Mouse (Mus musculus) hindbrain, embryonic 13.5 days (tissue): ENCODE results near the gene Cryab. TPM values are rescaled to one million over a fixed set of nuclear protein-coding genes. Genes with fewer than 3 reads are reported as not detected.

Experiments used
- ATAC-seq: fragments of 200-750 bp; cut with Nextera tagmentation; 2 replicates; pipeline ENCODE4 v1.8.0; 2017; ENCODE audit warnings: moderate TSS enrichment; ENCODE audit not compliant: low FRiP score
- H3K27ac ChIP-seq: fragments of 300-500 bp; sonication (generic); 2 replicates; pipeline ENCODE4 v1.5.1; 2015; ENCODE audit warnings: inconsistent platforms, mild to moderate bottlenecking, moderate library complexity
- H3K27me3 ChIP-seq: fragments of 300-500 bp; sonication (generic); 2 replicates; pipeline ENCODE4 v1.6.1; 2015; ENCODE audit warnings: mild to moderate bottlenecking, inconsistent platforms
- H3K36me3 ChIP-seq: fragments of 300-500 bp; sonication (generic); 2 replicates; pipeline ENCODE4 v1.6.1; 2015; ENCODE audit warnings: mild to moderate bottlenecking, inconsistent platforms
- H3K4me1 ChIP-seq: fragments of 300-500 bp; sonication (generic); replicated peaks from 2 replicates; pipeline ENCODE4 v1.6.1; 2015; ENCODE audit warnings: inconsistent platforms
- H3K4me2 ChIP-seq: fragments of 300-500 bp; sonication (generic); 2 replicates; pipeline ENCODE4 v1.6.1; 2015; ENCODE audit warnings: inconsistent platforms, mild to moderate bottlenecking, moderate library complexity
- H3K4me3 ChIP-seq: fragments of 300-500 bp; sonication (generic); 2 replicates; pipeline ENCODE4 v1.5.1; 2015; ENCODE audit warnings: mild to moderate bottlenecking, inconsistent platforms
- H3K9ac ChIP-seq: fragments of 300-500 bp; sonication (generic); 2 replicates; pipeline ENCODE4 v1.6.1; 2015; ENCODE audit warnings: mild to moderate bottlenecking, inconsistent platforms
- H3K9me3 ChIP-seq: fragments of 300-500 bp; sonication (generic); 2 replicates; pipeline ENCODE4 v1.6.1; 2016; ENCODE audit warnings: inconsistent platforms
- WGBS: fragments of 180-500 bp; shearing (Covaris S2); methylation state at CpG from one replicate; pipeline ENCODE4 v1.1.7; 2015; 5-methylcytosine and 5-hydroxymethylcytosine counted together
- polyA plus RNA-seq: library from polyadenylated mRNA; unstranded; fragments of >200 nt; fragmentation: Nextera tagmentation; extraction: Ambion mirVana; gene quantifications from 2 replicates; pipeline ENCODE4 v1.2.1, GENCODE M21; 2015

The Cryab gene
- polyA plus RNA-seq, 1 experiment from 2014 or later, result 11.3 TPM

DNA sequence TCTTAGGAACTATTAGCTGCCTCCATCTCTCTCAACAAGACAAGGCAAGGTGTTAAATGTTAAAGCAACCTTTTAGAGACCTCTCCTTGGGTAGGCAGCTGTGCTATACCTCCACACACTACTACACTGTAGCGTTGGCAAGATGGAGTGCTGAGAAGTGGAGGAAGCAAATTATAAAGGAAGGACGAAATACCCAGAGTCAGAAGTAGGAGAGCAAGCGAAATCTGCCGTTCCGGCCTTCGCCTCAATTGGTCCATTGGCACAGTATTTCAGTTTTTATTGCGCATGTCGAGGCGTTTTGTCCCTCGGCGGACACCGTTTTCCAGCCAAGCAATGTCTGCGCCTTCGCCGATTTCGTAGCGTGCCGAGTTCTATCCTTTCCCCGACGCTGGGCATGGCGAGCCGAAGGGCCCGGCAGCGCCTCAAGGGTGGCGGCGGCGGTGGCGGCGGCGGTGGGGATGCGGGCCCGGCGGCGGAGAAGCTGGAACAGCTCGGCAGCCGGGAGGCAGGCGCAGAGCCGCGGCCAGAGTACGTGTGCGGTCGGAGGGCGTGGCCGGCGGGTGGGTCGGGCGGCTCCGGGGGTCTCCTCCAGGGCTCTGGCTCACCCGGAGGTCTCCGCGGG is 24.0 kb downstream of the Cryab start, which contains the start of the genes Alg9 and 1110032A03Rik:
Gene Alg9, plus strand, starts transcription at position 29 of the 622 bp plus-strand sequence.
Gene 1110032A03Rik, minus strand, starts transcription at position 530 of the 622 bp plus-strand sequence.
- H3K9me3 ChIP-seq, result no peaks in the 10 kb centered on the region
- H3K27me3 ChIP-seq, result no peaks in the 10 kb centered on the region
- peak within 1 kb of the TSS; percentile 93 for H3K27ac ChIP-seq
- H3K9ac ChIP-seq, result peak within 1 kb of the TSS; percentile 93
- H3K4me2 ChIP-seq, result peak within 1 kb of the TSS; percentile 71
- H3K4me1 ChIP-seq, result peaks cover 26% of the 10 kb centered on the region
- peak within 1 kb of the TSS; percentile 82 for H3K4me3 ChIP-seq
- H3K36me3 ChIP-seq, result peaks cover 32% of the 10 kb centered on the region
- WGBS, result under 1% methylated on average over 51 of the region's 51 CpGs
- peak; percentile 88 for ATAC-seq

- Histone ChIP-seq H3K9ac (peak overlapping the region; percentile 93), H3K4me3 (peak overlapping the region; percentile 82), H3K4me2 (peak overlapping the region; percentile 71), H3K9me3 (no peaks in the 10 kb centered on the region), H3K36me3 (peaks cover 36% of the 10 kb centered on the region), H3K27me3 (no peaks in the 10 kb centered on the region), H3K27ac (peak overlapping the region; percentile 93), H3K4me1 (peaks cover 26% of the 10 kb centered on the region)
- ATAC-seq, result peak; percentile 67
- under 1% methylated on average over 30 of the region's 30 CpGs for WGBS
These were observed 24.6 kb downstream of the Cryab start for GRCm38 (mm10) chr9:50775662-50776126.

GRCm38 (mm10) chr9:50776162-50776760 is 25.1 kb downstream of the Cryab start:
- Histone ChIP-seq H3K9me3 (no peaks in the 10 kb centered on the region), H3K27me3 (no peaks in the 10 kb centered on the region), H3K4me3 (peak overlapping the region; percentile 82), H3K9ac (peak overlapping the region; percentile 93), H3K4me1 (peaks cover 26% of the 10 kb centered on the region), H3K27ac (peak overlapping the region; percentile 93; the same call in 1 of the 2 replicates), H3K4me2 (peak overlapping the region; percentile 71), H3K36me3 (peaks cover 39% of the 10 kb centered on the region)
- ATAC-seq, result no peak
- 76% methylated on average over 11 of the region's 11 CpGs for WGBS

GRCm38 (mm10) chr9:50782155-50782554 is 31.0 kb downstream of the Cryab start:
- 70% methylated on average over 2 of the region's 2 CpGs for WGBS
- no peak overlapping the region for H3K4me2 ChIP-seq
- ATAC-seq, result no peak
- H3K27me3 ChIP-seq, result no peaks in the 10 kb centered on the region
- no peak overlapping the region for H3K27ac ChIP-seq
- no peaks in the 10 kb centered on the region for H3K4me1 ChIP-seq
- H3K9ac ChIP-seq, result no peak overlapping the region
- H3K4me3 ChIP-seq, result no peak overlapping the region
- no peaks in the 10 kb centered on the region for H3K9me3 ChIP-seq
- H3K36me3 ChIP-seq, result peaks cover 86% of the 10 kb centered on the region

- no peak overlapping the region for H3K4me2 ChIP-seq
- ATAC-seq, result no peak
- no peak overlapping the region for H3K9ac ChIP-seq
- no peaks in the 10 kb centered on the region for H3K27me3 ChIP-seq
- no peaks in the 10 kb centered on the region for H3K9me3 ChIP-seq
- H3K4me1 ChIP-seq, result no peaks in the 10 kb centered on the region
- no peak overlapping the region for H3K27ac ChIP-seq
- 89% methylated on average over 3 of the region's 3 CpGs for WGBS
- H3K4me3 ChIP-seq, result no peak overlapping the region
- peaks cover 69% of the 10 kb centered on the region for H3K36me3 ChIP-seq
These were observed 44.1 kb downstream of the Cryab start for GRCm38 (mm10) chr9:50795266-50795665.

- no peak for ATAC-seq
- Histone ChIP-seq H3K4me3 (no peak overlapping the region), H3K27me3 (no peaks in the 10 kb centered on the region), H3K27ac (no peak overlapping the region), H3K9me3 (no peaks in the 10 kb centered on the region), H3K4me1 (no peaks in the 10 kb centered on the region), H3K9ac (no peak overlapping the region), H3K36me3 (peaks cover 72% of the 10 kb centered on the region), H3K4me2 (no peak overlapping the region)
- WGBS, result 87% methylated on average over 8 of the region's 8 CpGs
These were observed 45.7 kb downstream of the Cryab start for GRCm38 (mm10) chr9:50796776-50797175.

DNA sequence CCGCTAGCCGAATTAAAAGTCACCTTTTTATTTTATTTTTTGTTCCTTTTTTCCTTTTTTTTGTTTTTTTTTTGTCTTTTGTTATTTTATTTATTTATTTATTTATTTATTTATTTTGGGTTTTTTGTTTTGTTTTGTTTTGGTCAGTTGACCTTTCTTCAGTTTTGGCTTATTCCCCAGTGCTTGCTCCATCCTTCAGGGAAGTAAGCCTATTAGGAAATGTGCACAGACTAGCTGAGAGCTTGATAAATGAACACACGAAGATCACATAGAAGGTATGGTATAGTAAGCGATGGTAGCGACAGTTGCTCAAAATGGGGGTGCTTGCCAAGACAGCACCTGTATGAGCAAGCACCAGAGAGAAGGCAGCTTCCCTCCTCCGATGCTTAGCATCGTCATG is 46.5 kb downstream of the Cryab start:
- Histone ChIP-seq H3K4me1 (no peaks in the 10 kb centered on the region), H3K36me3 (peaks cover 71% of the 10 kb centered on the region), H3K27ac (no peak overlapping the region), H3K4me2 (no peak overlapping the region), H3K27me3 (no peaks in the 10 kb centered on the region), H3K9ac (no peak overlapping the region), H3K9me3 (no peaks in the 10 kb centered on the region), H3K4me3 (no peak overlapping the region)
- no peak for ATAC-seq
- whole genome bisulfite sequencing, result 97% methylated on average over 7 of the region's 7 CpGs

DNA sequence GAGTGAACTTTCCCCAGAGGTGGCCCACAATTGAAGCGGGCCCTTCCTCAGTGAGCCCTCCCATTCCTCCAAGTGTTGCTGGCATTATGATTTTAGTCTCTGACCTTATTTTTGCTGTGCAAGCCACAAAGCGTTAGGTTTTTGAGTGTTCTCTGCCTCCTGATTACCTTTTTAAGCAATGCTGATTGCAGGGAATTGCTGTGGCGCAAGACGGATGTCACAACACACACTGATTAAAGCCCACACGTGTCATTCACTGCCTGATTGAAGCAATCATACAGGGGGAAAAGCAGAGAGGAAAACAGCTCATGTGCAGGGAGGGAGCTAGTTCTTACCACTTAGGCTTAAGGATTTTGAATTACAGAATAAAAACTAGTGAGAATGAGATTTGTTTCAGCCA is 47.2 kb downstream of the Cryab start:
- no peak overlapping the region for H3K27ac ChIP-seq
- no peaks in the 10 kb centered on the region for H3K4me1 ChIP-seq
- H3K36me3 ChIP-seq, result peaks cover 75% of the 10 kb centered on the region
- whole genome bisulfite sequencing, result 86% methylated on average over 5 of the region's 5 CpGs
- no peaks in the 10 kb centered on the region for H3K9me3 ChIP-seq
- ATAC-seq, result no peak
- H3K9ac ChIP-seq, result no peak overlapping the region
- H3K4me2 ChIP-seq, result no peak overlapping the region
- H3K27me3 ChIP-seq, result no peaks in the 10 kb centered on the region
- H3K4me3 ChIP-seq, result no peak overlapping the region

- H3K4me1 ChIP-seq, result no peaks in the 10 kb centered on the region
- H3K4me3 ChIP-seq, result no peak overlapping the region
- H3K9ac ChIP-seq, result no peak overlapping the region
- H3K4me2 ChIP-seq, result no peak overlapping the region
- H3K36me3 ChIP-seq, result peaks cover 76% of the 10 kb centered on the region
- H3K9me3 ChIP-seq, result no peaks in the 10 kb centered on the region
- ATAC-seq, result no peak; the same call in 1 of the 2 replicates
- H3K27me3 ChIP-seq, result no peaks in the 10 kb centered on the region
- H3K27ac ChIP-seq, result no peak overlapping the region
- 68% methylated on average over 2 of the region's 2 CpGs for WGBS
These were observed 49.9 kb downstream of the Cryab start for GRCm38 (mm10) chr9:50800985-50801384.

- no peaks in the 10 kb centered on the region for H3K27me3 ChIP-seq
- 92% methylated on average over 7 of the region's 7 CpGs for WGBS
- no peak for ATAC-seq
- H3K36me3 ChIP-seq, result peaks cover 82% of the 10 kb centered on the region
- no peak overlapping the region for H3K9ac ChIP-seq
- H3K27ac ChIP-seq, result no peak overlapping the region
- H3K4me1 ChIP-seq, result no peaks in the 10 kb centered on the region
- H3K9me3 ChIP-seq, result no peaks in the 10 kb centered on the region
- H3K4me2 ChIP-seq, result no peak overlapping the region
- H3K4me3 ChIP-seq, result no peak overlapping the region
These were observed 52.0 kb downstream of the Cryab start for GRCm38 (mm10) chr9:50803055-50803671.
